Mouse (Mus musculus): ENCODE measurements around the gene Olfr172. TPM values are rescaled to one million over a fixed set of nuclear protein-coding genes. Genes with fewer than 3 reads are reported as not detected.

Olfr172 gene
- total RNA-seq (2017), result not detected in 2 replicates

DNA sequence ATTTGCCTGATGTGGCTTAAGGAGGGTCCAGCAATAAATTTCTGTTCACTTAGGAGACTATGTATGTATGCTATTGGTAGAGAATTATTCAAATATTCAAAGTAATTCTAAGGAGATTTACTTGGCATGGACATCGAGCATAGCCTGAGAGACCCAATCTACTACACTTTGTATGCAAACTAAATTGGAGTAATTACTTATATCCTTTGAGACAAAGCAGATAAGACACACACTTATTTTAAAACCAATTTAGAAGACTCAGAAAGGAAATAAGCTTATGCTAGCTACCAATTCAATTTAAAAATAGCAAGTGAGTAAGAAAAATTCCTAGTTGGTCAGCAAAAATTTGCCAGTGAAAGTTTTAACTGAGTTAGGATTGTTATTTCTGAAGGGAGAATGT lies at the start of gene Olfr172:
Gene Olfr172 (minus strand): TSS at position 101 of the 400 bp plus-strand sequence.
- no peak for ATAC-seq (replicated peaks; ENCODE audit: low read depth, poor library complexity, severe bottlenecking)

DNA sequence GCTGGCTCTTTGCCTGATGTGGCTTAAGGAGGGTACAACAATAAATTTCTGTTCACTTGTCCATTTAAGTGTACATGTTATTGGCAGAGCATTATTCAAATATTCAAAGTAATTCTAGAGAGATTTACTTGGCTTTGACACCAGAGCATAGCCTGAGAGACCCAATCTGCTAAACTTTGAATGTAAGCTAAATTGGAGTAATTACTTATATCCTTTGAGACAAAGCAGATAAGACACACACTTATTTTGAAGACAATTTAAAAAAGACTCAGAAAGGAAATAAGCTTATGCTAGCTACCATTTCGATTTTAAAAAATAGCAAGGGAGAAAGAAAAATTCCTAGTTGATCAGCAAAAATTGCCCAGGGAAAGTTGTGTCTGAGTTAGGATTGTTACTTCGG lies 37.2 kb upstream of the Olfr172 start, which contains the start of gene Olfr173:
Gene Olfr173 (minus strand): TSS at position 101 of the 400 bp plus-strand sequence.
- no peak for ATAC-seq (replicated peaks; ENCODE audit: low read depth, poor library complexity, severe bottlenecking)

DNA sequence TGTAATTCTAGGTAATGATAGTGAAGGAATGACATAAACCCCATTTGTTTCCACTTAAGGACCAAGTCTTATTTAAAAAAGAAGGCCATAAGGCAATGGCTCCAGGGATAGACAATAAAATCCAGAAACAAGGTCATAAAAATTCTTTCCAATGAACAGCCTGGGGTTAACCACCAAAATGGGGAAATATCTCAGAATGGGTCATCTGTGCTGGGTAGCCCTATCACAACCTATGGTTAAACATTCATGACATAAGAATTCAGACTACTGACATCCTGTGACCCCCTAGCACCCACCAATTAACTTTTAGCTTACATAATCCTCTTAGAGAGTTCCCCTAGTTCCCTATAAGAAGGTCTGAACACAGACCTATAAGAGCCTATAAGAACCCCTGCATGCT lies 6.8 kb downstream of the Olfr172 start:
- ATAC-seq (replicated peaks; ENCODE audit: low read depth, poor library complexity, severe bottlenecking), result peak; percentile 77

GRCm38 (mm10) chr16:58751314-58751713 lies 11.7 kb downstream of the Olfr172 start:
- ATAC-seq (replicated peaks; ENCODE audit: low read depth, poor library complexity, severe bottlenecking), result peak; percentile 92

- no peak for ATAC-seq (replicated peaks; ENCODE audit: low read depth, poor library complexity, severe bottlenecking)
These were observed 16.3 kb downstream of the Olfr172 start for GRCm38 (mm10) chr16:58746715-58747114.

DNA sequence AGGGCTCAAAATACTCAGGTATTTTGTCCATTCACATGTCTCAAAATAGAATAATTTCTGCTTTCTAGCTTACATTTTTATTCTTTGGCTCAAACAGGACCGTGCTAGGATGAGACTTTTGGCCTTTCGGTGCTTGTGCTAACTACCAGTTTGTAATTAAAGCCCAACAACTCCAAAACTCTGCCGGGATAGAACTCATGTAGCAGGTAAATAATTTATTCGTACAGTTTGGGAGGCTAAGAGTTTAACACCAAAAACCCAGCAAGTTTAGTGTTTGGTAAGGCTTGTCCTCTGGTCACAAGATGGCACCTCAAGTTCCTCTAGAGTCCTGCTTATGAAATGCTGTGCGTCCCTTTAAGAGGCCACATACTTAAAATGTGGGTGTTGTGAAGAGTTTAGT lies 22.2 kb downstream of the Olfr172 start:
- no peak for ATAC-seq (replicated peaks; ENCODE audit: low read depth, poor library complexity, severe bottlenecking)

- ATAC-seq (replicated peaks; ENCODE audit: low read depth, poor library complexity, severe bottlenecking), result no peak
These were observed 24.2 kb downstream of the Olfr172 start for GRCm38 (mm10) chr16:58738800-58739199.

GRCm38 (mm10) chr16:58738205-58738604 lies 24.8 kb downstream of the Olfr172 start:
- ATAC-seq (replicated peaks; ENCODE audit: low read depth, poor library complexity, severe bottlenecking), result 0 out of 2 replicates have a peak, but pooled peaks have one; percentile 65

DNA sequence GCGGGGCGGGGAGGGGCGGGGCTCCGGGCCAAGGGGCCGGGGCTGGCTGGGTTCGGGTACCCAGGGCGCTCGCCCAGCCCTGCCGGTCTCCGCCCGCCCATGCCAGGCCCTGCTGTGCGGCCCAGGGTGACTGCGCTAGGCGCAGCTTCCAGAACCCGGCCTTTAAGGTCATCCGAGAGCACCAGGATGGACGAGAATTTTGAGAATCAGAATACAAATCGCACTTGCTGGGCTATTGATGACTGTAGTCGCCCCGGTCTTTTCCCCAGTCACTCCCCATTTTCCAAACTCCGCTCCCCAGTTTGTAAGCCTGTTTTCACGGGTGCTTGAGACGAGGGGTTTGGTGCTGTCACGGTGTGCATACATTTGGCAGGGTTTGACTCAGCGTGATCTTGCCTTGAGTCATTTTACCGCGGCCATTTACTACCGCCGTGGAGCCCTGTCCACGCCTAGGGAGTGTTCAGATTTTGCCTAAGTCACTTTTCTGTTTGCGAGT lies 34.8 kb downstream of the Olfr172 start:
- peak; percentile 39 for ATAC-seq (replicated peaks; ENCODE audit: low read depth, poor library complexity, severe bottlenecking)

DNA sequence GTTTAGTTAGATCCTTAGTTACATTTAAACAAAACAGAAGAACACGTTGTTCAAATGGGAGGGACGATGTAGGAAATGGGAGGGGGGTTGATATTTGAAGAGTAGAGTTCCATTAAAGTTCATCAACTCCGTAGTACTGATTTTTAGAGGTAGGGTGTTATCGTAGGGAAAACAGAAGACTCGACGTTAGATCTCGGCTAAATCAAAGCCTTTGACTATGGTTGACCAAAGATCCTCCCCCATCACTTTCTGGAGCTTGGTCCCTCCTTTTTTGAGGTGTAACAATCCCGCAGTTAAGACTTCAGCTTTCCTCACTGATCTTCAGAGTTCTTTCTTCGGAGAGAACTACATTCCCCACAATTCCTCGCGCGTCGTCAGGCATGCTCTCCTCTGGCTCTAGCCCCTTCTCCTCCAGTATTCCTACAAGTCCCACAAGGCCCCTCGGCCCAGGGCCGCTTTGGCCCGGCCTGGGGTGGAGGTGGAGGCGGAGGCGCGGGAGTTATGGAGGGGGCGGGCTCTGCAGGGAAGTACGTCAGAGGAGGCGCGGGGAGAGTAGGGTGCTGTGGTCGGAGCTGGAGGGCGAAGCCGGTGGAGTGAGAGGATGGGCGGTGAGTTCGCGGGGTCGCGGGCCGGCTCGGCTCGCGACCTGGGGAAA lies 35.4 kb downstream of the Olfr172 start, which contains the start of gene Cldnd1:
Gene Cldnd1 (plus strand): TSS at position 434 of the 655 bp plus-strand sequence.
- peak; percentile 99 for ATAC-seq (replicated peaks; ENCODE audit: low read depth, poor library complexity, severe bottlenecking)

DNA sequence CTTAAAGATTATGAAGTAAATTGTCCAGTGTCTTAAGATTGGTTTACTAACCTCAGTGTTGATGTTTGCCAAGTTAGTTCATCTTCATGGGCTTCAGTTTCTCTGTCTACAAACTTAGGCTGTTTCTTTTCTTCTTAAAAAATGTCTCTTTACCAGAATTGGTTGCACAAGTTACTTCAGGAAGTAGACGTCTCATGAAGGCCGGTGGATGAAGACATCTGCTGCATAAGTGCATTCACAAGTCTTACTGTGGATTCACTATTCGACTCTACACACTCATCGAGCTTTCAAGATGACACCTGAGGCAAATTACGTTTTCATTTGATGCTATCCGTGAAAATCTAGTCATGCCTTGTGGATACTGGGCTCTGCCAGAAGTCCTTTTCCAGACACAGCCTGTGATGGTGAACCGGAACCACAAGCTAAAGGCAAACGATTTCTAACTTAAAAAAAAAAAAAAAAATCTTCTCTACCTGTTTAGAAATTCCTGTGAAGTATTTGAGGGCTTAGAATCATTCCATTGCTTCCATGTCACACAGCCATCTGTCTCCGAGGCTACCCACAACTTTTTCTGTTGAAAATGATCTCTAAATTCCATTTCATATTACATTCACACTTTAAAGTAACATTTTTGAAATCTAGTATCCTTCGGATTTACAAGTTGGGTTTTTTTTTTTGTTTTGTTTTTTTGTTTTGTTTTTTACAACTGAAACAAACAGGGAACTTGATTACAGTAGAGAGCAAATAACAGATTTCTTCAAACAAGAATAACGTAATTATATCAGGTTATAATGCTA lies 36.1 kb downstream of the Olfr172 start:
- no peak for ATAC-seq (replicated peaks; ENCODE audit: low read depth, poor library complexity, severe bottlenecking)

DNA sequence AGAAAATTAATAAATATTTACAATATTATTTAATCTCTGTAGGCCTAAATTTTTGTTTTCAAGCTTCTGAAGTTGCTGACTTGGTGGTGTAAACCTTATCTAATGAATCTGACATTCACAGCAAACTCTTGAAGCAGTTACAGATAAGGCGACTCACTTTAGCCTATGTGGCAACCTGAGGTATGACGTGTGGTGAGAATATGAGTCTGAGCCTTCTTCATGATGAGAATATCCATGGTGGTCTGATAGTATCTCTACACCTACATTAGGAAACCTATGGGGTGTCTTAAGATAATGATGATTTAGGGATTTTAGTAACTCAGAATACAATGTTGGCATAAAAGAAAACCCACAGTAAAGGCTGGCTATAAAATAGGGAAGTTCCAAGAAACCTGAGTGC lies 40.7 kb downstream of the Olfr172 start:
- ATAC-seq (replicated peaks; ENCODE audit: low read depth, poor library complexity, severe bottlenecking), result no peak

DNA sequence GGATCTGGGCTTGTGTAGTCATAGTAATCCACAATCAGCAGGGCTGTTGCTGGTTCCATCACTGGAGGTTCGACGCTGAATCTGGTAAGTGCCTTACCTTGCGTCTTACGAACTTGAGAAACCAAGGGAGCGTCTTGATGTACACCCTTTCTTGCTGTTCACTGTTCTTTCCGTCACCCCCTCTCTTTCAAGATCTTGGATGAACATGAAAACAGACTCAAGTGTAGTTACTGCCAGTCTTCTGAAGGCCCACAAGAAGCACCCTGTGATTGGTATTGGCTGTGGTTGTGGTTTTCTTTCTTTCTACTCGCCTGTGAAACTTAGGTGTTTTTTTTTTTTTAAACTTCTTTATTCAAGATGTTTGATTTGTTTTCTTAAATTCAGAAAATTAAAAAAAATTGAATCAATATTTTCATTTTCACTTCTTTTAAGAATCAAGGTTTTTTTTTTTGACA lies 44.3 kb downstream of the Olfr172 start, which contains the start of gene Gpr15:
Gene Gpr15 (minus strand): TSS at position 405 of the 455 bp plus-strand sequence.
- no peak for ATAC-seq (replicated peaks; ENCODE audit: low read depth, poor library complexity, severe bottlenecking)

DNA sequence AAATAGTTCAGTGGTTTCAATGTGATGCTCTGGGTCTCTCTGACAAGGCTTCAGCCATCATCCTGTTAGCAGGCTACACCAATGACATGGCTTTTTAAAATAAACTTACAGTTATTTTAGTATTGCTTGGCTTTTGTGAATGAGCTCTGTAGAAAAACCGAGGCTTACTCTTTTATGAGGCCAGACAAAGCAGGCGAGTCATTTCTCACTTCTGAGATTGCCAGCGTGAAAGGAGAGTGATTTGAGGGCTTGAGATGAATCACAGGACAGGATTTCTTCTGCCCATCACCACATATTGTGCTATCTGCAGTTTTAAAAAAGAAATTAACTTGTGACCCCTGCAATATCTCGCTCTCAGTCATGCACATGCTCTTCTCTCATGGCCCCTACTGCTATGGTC lies 48.0 kb downstream of the Olfr172 start:
- no peak for ATAC-seq (replicated peaks; ENCODE audit: low read depth, poor library complexity, severe bottlenecking)

- ATAC-seq (replicated peaks; ENCODE audit: low read depth, poor library complexity, severe bottlenecking), result no peak
These were observed 49.8 kb downstream of the Olfr172 start for GRCm38 (mm10) chr16:58713128-58713527.

DNA sequence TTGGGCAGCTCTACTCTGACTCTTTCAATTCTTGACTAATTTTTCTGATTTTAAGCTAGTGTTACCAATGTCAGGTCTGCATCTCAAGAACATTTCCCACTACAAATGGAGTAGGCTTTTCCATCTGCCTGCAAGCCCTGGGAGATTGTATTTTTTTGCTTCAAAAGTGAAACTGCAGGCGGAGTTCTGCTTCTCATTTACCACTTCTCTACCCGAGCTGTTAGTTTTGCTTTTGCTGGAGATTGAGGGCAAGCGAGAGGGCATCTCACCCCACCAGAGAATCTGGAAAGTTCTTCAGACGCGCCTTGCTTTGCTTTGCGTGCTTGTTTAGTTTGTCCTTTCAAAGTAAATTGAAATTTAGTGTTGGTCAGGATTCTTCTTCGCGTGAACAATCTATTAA lies 50.8 kb downstream of the Olfr172 start:
- ATAC-seq (replicated peaks; ENCODE audit: low read depth, poor library complexity, severe bottlenecking), result peak; percentile 83

Other genes with a start within 250 kb of the Olfr172 start
- 18.1 and 38.7 TPM in 2 replicates for gene St3gal6, start 238.9 kb downstream of the Olfr172 start, total RNA-seq (2017)
- gene Gm813, start 146.2 kb downstream of the Olfr172 start, total RNA-seq (2017), result not detected in 2 replicates
- not detected in 2 replicates for gene E330017A01Rik, start 124.4 kb downstream of the Olfr172 start, total RNA-seq (2017)
- 57.3 and 76.1 TPM in 2 replicates for gene Cpox, start 92.9 kb downstream of the Olfr172 start, total RNA-seq (2017)
- not detected in 2 replicates for gene Gpr15, start 44.1 kb downstream of the Olfr172 start, total RNA-seq (2017)
- gene Cldnd1, start 35.3 kb downstream of the Olfr172 start, total RNA-seq (2017), result 24.0 TPM in 2 replicates
- not detected in 2 replicates for gene Olfr173, start 37.1 kb upstream of the Olfr172 start, total RNA-seq (2017)
- gene Olfr175-ps1, start 63.6 kb upstream of the Olfr172 start, total RNA-seq (2017), result not detected in 2 replicates
- gene Olfr177, start 111.6 kb upstream of the Olfr172 start, total RNA-seq (2017), result not detected in 2 replicates
- not detected in 2 replicates for gene Olfr178, start 128.9 kb upstream of the Olfr172 start, total RNA-seq (2017)
- not detected in 2 replicates for gene Olfr181, start 165.6 kb upstream of the Olfr172 start, total RNA-seq (2017)
- not detected in 2 replicates for gene Olfr180, start 166.2 kb upstream of the Olfr172 start, total RNA-seq (2017)
- not detected in 2 replicates for gene Olfr183, start 232.2 kb upstream of the Olfr172 start, total RNA-seq (2017)

Data from common myeloid progenitor, adult 5-6 weeks (primary cell).